Mouse (Mus musculus) erythroblast, adult 5-6 weeks (primary cell): ENCODE data around the gene Svs1. TPM values are rescaled to one million over a fixed set of nuclear protein-coding genes. Genes with fewer than 3 reads are reported as not detected.

Experiments used
- total RNA-seq, 2 experiments: library from RNA; stranded (forward) in 1 of 2; stranded (reverse) in 1 of 2; fragments of 150-400 nt in 1 of 2; fragments of 200-764, 138-1000 nt in 1 of 2; gene quantifications; 2 replicates each; pipeline versions ENCODE4 v1.2.3 to v1.2.4; 2015 to 2017; ENCODE audit warnings: low replicate concordance in 2 of 2

Svs1 gene
- total RNA-seq, 2 experiments from 2014 or later = not detected

Other genes with a start within 250 kb of the Svs1 start
- gene Gimap1, start 247.8 kb upstream of the Svs1 start, total RNA-seq (2015; ENCODE audit: low replicate concordance) = 5.0 TPM in 1 of 2 replicates, not detected in the other
- gene Gimap1, start 247.8 kb upstream of the Svs1 start, total RNA-seq (2017; ENCODE audit: low replicate concordance) = 0.17 and 1.1 TPM in 2 replicates
- gene Gimap5, start 240.7 kb upstream of the Svs1 start, total RNA-seq (2015; ENCODE audit: low replicate concordance) = 4.4 TPM in 1 of 2 replicates, not detected in the other
- 2.6 and 6.8 TPM in 2 replicates for gene Gimap5, start 240.7 kb upstream of the Svs1 start, total RNA-seq (2017; ENCODE audit: low replicate concordance)
- gene Gimap3, start 216.0 kb upstream of the Svs1 start, total RNA-seq (2015; ENCODE audit: low replicate concordance) = 2.1 TPM in 1 of 2 replicates, not detected in the other
- 1.1 and 2.0 TPM in 2 replicates for gene Gimap3, start 216.0 kb upstream of the Svs1 start, total RNA-seq (2017; ENCODE audit: low replicate concordance)
- 10.4 and 12.7 TPM in 2 replicates for gene Tmem176a, start 145.9 kb upstream of the Svs1 start, total RNA-seq (2015; ENCODE audit: low replicate concordance)
- gene Tmem176a, start 145.9 kb upstream of the Svs1 start, total RNA-seq (2017; ENCODE audit: low replicate concordance) = 1.4 and 3.2 TPM in 2 replicates
- 11.5 and 22.5 TPM in 2 replicates for gene Tmem176b, start 145.4 kb upstream of the Svs1 start, total RNA-seq (2015; ENCODE audit: low replicate concordance)
- gene Tmem176b, start 145.4 kb upstream of the Svs1 start, total RNA-seq (2017; ENCODE audit: low replicate concordance) = 5.7 and 25.1 TPM in 2 replicates
- not detected in 2 replicates for gene Aoc1, start 114.0 kb upstream of the Svs1 start, total RNA-seq (2015; ENCODE audit: low replicate concordance)
- not detected in 2 replicates for gene Aoc1, start 114.0 kb upstream of the Svs1 start, total RNA-seq (2017; ENCODE audit: low replicate concordance)
- not detected in 2 replicates for gene 1600015I10Rik, start 57.0 kb upstream of the Svs1 start, total RNA-seq (2015; ENCODE audit: low replicate concordance)
- not detected in 2 replicates for gene 1600015I10Rik, start 57.0 kb upstream of the Svs1 start, total RNA-seq (2017; ENCODE audit: low replicate concordance)
- not detected in 2 replicates for gene Doxl2, start 11.9 kb upstream of the Svs1 start, total RNA-seq (2015; ENCODE audit: low replicate concordance)
- gene Doxl2, start 11.9 kb upstream of the Svs1 start, total RNA-seq (2017; ENCODE audit: low replicate concordance) = not detected in 2 replicates
- not detected in 2 replicates for gene Gpnmb, start 49.7 kb downstream of the Svs1 start, total RNA-seq (2015; ENCODE audit: low replicate concordance)
- gene Gpnmb, start 49.7 kb downstream of the Svs1 start, total RNA-seq (2017; ENCODE audit: low replicate concordance) = 0.70 TPM in 1 of 2 replicates, not detected in the other
- gene Malsu1, start 86.9 kb downstream of the Svs1 start, total RNA-seq (2015; ENCODE audit: low replicate concordance) = 4.8 and 14.2 TPM in 2 replicates
- gene Malsu1, start 86.9 kb downstream of the Svs1 start, total RNA-seq (2017; ENCODE audit: low replicate concordance) = 0.77 and 2.2 TPM in 2 replicates
- gene Igf2bp3, start 228.1 kb downstream of the Svs1 start, total RNA-seq (2015; ENCODE audit: low replicate concordance) = not detected in 2 replicates
- gene Igf2bp3, start 228.1 kb downstream of the Svs1 start, total RNA-seq (2017; ENCODE audit: low replicate concordance) = not detected in 2 replicates